Comparison of ENCODE assay signal across 8 mouse cellular contexts in the genomic region with DNA sequence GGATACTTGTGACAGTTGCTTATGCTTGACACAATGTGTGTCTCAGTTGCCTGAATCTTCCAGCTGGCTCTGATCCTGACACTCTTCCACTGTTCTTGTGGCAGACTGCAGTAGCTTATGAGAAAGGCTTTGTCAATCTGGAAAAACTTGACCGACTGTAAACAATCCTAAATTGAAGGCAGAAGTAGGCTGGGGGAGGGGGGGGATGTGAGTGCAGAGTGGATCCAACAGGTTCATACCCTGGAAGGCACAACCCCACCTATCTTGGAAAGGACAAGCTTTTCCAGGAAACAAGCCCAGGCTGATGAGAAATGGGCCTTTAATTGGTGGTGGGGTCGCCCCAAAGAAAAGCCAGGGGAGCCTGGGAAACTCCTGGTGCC. TPM values are rescaled to one million over a fixed set of nuclear protein-coding genes. Genes with fewer than 3 reads are reported as not detected.
DNase-seq lines count a peak whose midpoint lies in the region; ATAC-seq and TF ChIP-seq lines count a peak whose summit lies in the region.

No protein-coding gene starts in this region.

- no peak for TF ChIP-seq POLR2A in brain, embryonic 14.5 days (IDR thresholded peaks at IDR 0.05; ENCODE audit: borderline replicate concordance, extremely low read depth, insufficient read depth, insufficient read length, poor library complexity, severe bottlenecking)

- H3K4me1 ChIP-seq in intestine, embryonic 14.5 days (replicated peaks; ENCODE audit: control insufficient read depth, insufficient read depth, low read length) = peaks cover 36% of the 10 kb centered on the region
- H3K4me1 ChIP-seq in lung, embryonic 16.5 days (replicated peaks; ENCODE audit: control insufficient read depth, insufficient read depth, low read length) = peaks cover 41% of the 10 kb centered on the region

- WGBS in intestine, embryonic 14.5 days = 9% methylated on average over 2 of the region's 2 CpGs
- WGBS in lung, embryonic 16.5 days = 5% methylated on average over 2 of the region's 2 CpGs

- peak overlapping the region; percentile 87 for H3K27ac ChIP-seq in intestine, embryonic 14.5 days (ENCODE audit: low read depth)
- H3K27ac ChIP-seq in lung, embryonic 16.5 days (ENCODE audit: low read length) = peak overlapping the region; percentile 92

- no peak for ATAC-seq in intestine, embryonic 14.5 days (replicated peaks; ENCODE audit: low FRiP score, low TSS enrichment, low read depth)
- ATAC-seq in lung, embryonic 16.5 days (ENCODE audit: low read depth) = peak; percentile 28
- no peak for ATAC-seq in cerebellum, adult (ENCODE audit: insufficient number of reproducible peaks, low FRiP score, low TSS enrichment)

- H3K27me3 ChIP-seq in intestine, embryonic 14.5 days (replicated peaks; ENCODE audit: control insufficient read depth, insufficient read depth, low read length) = no peaks in the 10 kb centered on the region
- no peaks in the 10 kb centered on the region for H3K27me3 ChIP-seq in lung, embryonic 16.5 days (ENCODE audit: control insufficient read depth, insufficient read depth, low read depth, low read length)

- H3K9ac ChIP-seq in intestine, embryonic 14.5 days (ENCODE audit: low read length) = peak overlapping the region; percentile 74
- H3K9ac ChIP-seq in lung, embryonic 16.5 days (ENCODE audit: low read length) = peak overlapping the region; percentile 76

- H3K4me3 ChIP-seq in intestine, embryonic 14.5 days (ENCODE audit: low read depth, low read length) = peak overlapping the region; percentile 72
- H3K4me3 ChIP-seq in lung, embryonic 16.5 days (ENCODE audit: low read length) = peak overlapping the region; percentile 69

- peak; percentile 45 for DNase-seq in embryo, embryonic 11 days
- no peak for DNase-seq in embryo, embryonic 9.5 days (ENCODE audit: extremely low spot score)
- DNase-seq in brain, embryonic 14.5 days (ENCODE audit: low read depth) = peak; percentile 44
- DNase-seq in intestine, embryonic 14.5 days (ENCODE audit: low spot score) = no peak
- DNase-seq in cerebellum, adult 11 months = no peak
- DNase-seq in cerebellum, postnatal 4 days (ENCODE audit: low spot score in 2 of 2) = no peak

- peak overlapping the region; percentile 77 for H3K4me2 ChIP-seq in intestine, embryonic 14.5 days (ENCODE audit: low read length)
- H3K4me2 ChIP-seq in lung, embryonic 16.5 days (ENCODE audit: low read depth, low read length) = peak overlapping the region; percentile 87

- H3K9me3 ChIP-seq in intestine, embryonic 14.5 days (ENCODE audit: control insufficient read depth, low read length) = no peaks in the 10 kb centered on the region
- H3K9me3 ChIP-seq in lung, embryonic 16.5 days (ENCODE audit: control insufficient read depth, low read length) = 0 out of 2 replicates have a peak, but pooled peaks cover 3% of the 10 kb centered on the region

- peaks cover 20% of the 10 kb centered on the region for H3K36me3 ChIP-seq in intestine, embryonic 14.5 days (ENCODE audit: control insufficient read depth, insufficient read depth, low read length)
- peaks cover 5% of the 10 kb centered on the region; the same call in 1 of the 2 replicates for H3K36me3 ChIP-seq in lung, embryonic 16.5 days (ENCODE audit: control insufficient read depth, insufficient read depth, low read length)

- TF ChIP-seq CTCF in brain, embryonic 14.5 days (IDR thresholded peaks at IDR 0.05; ENCODE audit: borderline replicate concordance, extremely low read depth, insufficient read depth, insufficient read length) = no peak

RNA-seq across cellular contexts. Expression of a gene that starts 2.6 kb away (rescaled TPM):
- polyA plus RNA-seq in brain, embryonic 14.5 days (2012; rRNA removed) = 12.2 and 20.0 TPM in 2 replicates
- 119 and 123 TPM in 2 replicates for polyA plus RNA-seq in intestine, embryonic 14.5 days (2014; fragmentation: Nextera tagmentation; extraction: Ambion mirVana)
- polyA plus RNA-seq in lung, embryonic 16.5 days (2015; fragmentation: Nextera tagmentation; extraction: Ambion mirVana) = 67.6 and 77.3 TPM in 2 replicates

Comparison
In these comparisons a context has a peak if more than half of its experiments do, and no peak if none do; other contexts are left out.
1. DNase-seq: peak in embryo, embryonic 11 days (single experiment) and brain, embryonic 14.5 days (single experiment); none in embryo, embryonic 9.5 days (single experiment), intestine, embryonic 14.5 days (single experiment), cerebellum, adult 11 months (single experiment) and cerebellum, postnatal 4 days (0 of 2).